14 mouse cellular contexts compared by ENCODE assay signal in genomic region chr15:79139640-79140039, GRCm38 (mm10). TPM values are rescaled to one million over a fixed set of nuclear protein-coding genes. Genes with fewer than 3 reads are reported as not detected.
A peak's percentile ranks its signal among the peaks of the same experiment; 100 is the strongest.
DNase-seq lines count a peak whose midpoint lies in the region; ATAC-seq and TF ChIP-seq lines count a peak whose summit lies in the region.
"Had no signal": no experiment of that assay in that cellular context is flagged by ENCODE, and none has a peak within 500 bp of the region (broad histone marks: within the 10 kb centered on the region; RNA-seq: fewer than 3 reads in every experiment).

No protein-coding gene starts in this region.

- no peak overlapping the region for H3K9ac ChIP-seq in hindbrain, postnatal 0 days (replicated peaks; ENCODE audit: low read length)
- no peak overlapping the region for H3K9ac ChIP-seq in hindbrain, embryonic 12.5 days
- no peak overlapping the region for H3K9ac ChIP-seq in midbrain, embryonic 14.5 days (replicated peaks; ENCODE audit: low read length)
- H3K9ac ChIP-seq in midbrain, embryonic 11.5 days (ENCODE audit: low read length): no peak overlapping the region
- H3K9ac ChIP-seq in ES-Bruce4 (ENCODE audit: low read depth, poor library complexity, severe bottlenecking): no peak overlapping the region
- no peak overlapping the region for H3K9ac ChIP-seq in forebrain, embryonic 11.5 days (ENCODE audit: low read length)

- no peak for ATAC-seq in hindbrain, postnatal 0 days
- no peak for ATAC-seq in hindbrain, embryonic 12.5 days (ENCODE audit: low FRiP score)
- ATAC-seq in midbrain, embryonic 14.5 days (ENCODE audit: low FRiP score, low TSS enrichment): no peak
- ATAC-seq in midbrain, embryonic 11.5 days (ENCODE audit: low FRiP score): no peak
- ATAC-seq in granulocyte monocyte progenitor cell, adult 5-6 weeks (replicated peaks; ENCODE audit: poor library complexity, severe bottlenecking): no peak
- ATAC-seq in forebrain, embryonic 11.5 days (replicated peaks; ENCODE audit: low FRiP score): no peak

- no peaks in the 10 kb centered on the region for H3K4me1 ChIP-seq in hindbrain, postnatal 0 days (ENCODE audit: insufficient read depth, low read length)
- H3K4me1 ChIP-seq in hindbrain, embryonic 12.5 days: peaks cover 19% of the 10 kb centered on the region
- H3K4me1 ChIP-seq in midbrain, embryonic 14.5 days (ENCODE audit: control insufficient read depth, insufficient read depth, low read length): peaks cover 11% of the 10 kb centered on the region
- H3K4me1 ChIP-seq in midbrain, embryonic 11.5 days (ENCODE audit: control insufficient read depth, insufficient read depth, low read length): peaks cover 10% of the 10 kb centered on the region
- H3K4me1 ChIP-seq in ES-Bruce4 (ENCODE audit: control insufficient read depth, insufficient read depth, low read length): peaks cover 2% of the 10 kb centered on the region
- H3K4me1 ChIP-seq in forebrain, embryonic 11.5 days (replicated peaks; ENCODE audit: control insufficient read depth, insufficient read depth, low read length): peaks cover 2% of the 10 kb centered on the region; the same call in 1 of the 2 replicates

- H3K27ac ChIP-seq in hindbrain, postnatal 0 days: no peak overlapping the region
- H3K27ac ChIP-seq in hindbrain, embryonic 12.5 days: no peak overlapping the region
- no peak overlapping the region for H3K27ac ChIP-seq in midbrain, embryonic 14.5 days (replicated peaks; ENCODE audit: low read depth, low read length)
- no peak overlapping the region for H3K27ac ChIP-seq in midbrain, embryonic 11.5 days (ENCODE audit: low read depth, low read length)
- H3K27ac ChIP-seq in ES-Bruce4 (ENCODE audit: insufficient read depth, low read length): no peak overlapping the region
- no peak overlapping the region for H3K27ac ChIP-seq in forebrain, embryonic 11.5 days (ENCODE audit: low read depth, low read length)
- H3K27ac ChIP-seq: embryonic facial prominence, embryonic 13.5 days; hindbrain, embryonic 13.5 days; limb, embryonic 10.5 days had no signal

- TF ChIP-seq POLR2A in ES-Bruce4 (IDR thresholded peaks at IDR 0.05; ENCODE audit: insufficient read depth, low read length): no peak

- DNase-seq in hindbrain, postnatal 0 days (ENCODE audit: low spot score): no peak
- DNase-seq in midbrain, embryonic 14.5 days: peak; percentile 25
- DNase-seq in midbrain, embryonic 11.5 days (ENCODE audit: low spot score, missing footprints): no peak
- peak; percentile 64 for DNase-seq in naive thymus-derived CD4-positive, alpha-beta T cell, adult 2 months (ENCODE audit: low read depth)
- DNase-seq in forebrain, embryonic 11.5 days (ENCODE audit: low spot score): no peak
- DNase-seq: adrenal gland, postnatal 14 days; cerebellum, adult 9-10 months; thymus, postnatal 25 days had no signal

- H3K4me2 ChIP-seq in hindbrain, postnatal 0 days (ENCODE audit: low read depth, low read length): 0 out of 2 replicates have a peak overlapping the region, but pooled peaks have one; percentile 96
- H3K4me2 ChIP-seq in hindbrain, embryonic 12.5 days (replicated peaks): no peak overlapping the region
- no peak overlapping the region for H3K4me2 ChIP-seq in midbrain, embryonic 14.5 days (ENCODE audit: low read length)
- no peak overlapping the region for H3K4me2 ChIP-seq in midbrain, embryonic 11.5 days
- H3K4me2 ChIP-seq in forebrain, embryonic 11.5 days (ENCODE audit: low read depth, low read length, severe bottlenecking): no peak overlapping the region

- H3K4me3 ChIP-seq in hindbrain, postnatal 0 days (ENCODE audit: low read length): no peak overlapping the region
- no peak overlapping the region for H3K4me3 ChIP-seq in hindbrain, embryonic 12.5 days
- H3K4me3 ChIP-seq in midbrain, embryonic 14.5 days (replicated peaks; ENCODE audit: low read depth, low read length): no peak overlapping the region
- no peak overlapping the region for H3K4me3 ChIP-seq in midbrain, embryonic 11.5 days (ENCODE audit: low read depth, low read length)
- no peak overlapping the region for H3K4me3 ChIP-seq in ES-Bruce4 (ENCODE audit: low read depth, low read length)
- no peak overlapping the region for H3K4me3 ChIP-seq in forebrain, embryonic 11.5 days (ENCODE audit: low read depth, low read length)

- H3K36me3 ChIP-seq in hindbrain, postnatal 0 days (ENCODE audit: insufficient read depth, low read length): peaks cover 9% of the 10 kb centered on the region; the same call in 1 of the 2 replicates
- H3K36me3 ChIP-seq in hindbrain, embryonic 12.5 days: peaks cover 15% of the 10 kb centered on the region
- 0 out of 2 replicates have a peak, but pooled peaks cover 8% of the 10 kb centered on the region for H3K36me3 ChIP-seq in midbrain, embryonic 14.5 days (ENCODE audit: control insufficient read depth, insufficient read depth, low read length)
- no peaks in the 10 kb centered on the region for H3K36me3 ChIP-seq in midbrain, embryonic 11.5 days (ENCODE audit: control insufficient read depth, insufficient read depth, low read length)
- H3K36me3 ChIP-seq in ES-Bruce4 (ENCODE audit: control insufficient read depth, insufficient read depth, low read length, poor library complexity, severe bottlenecking): peaks cover 7% of the 10 kb centered on the region
- no peaks in the 10 kb centered on the region for H3K36me3 ChIP-seq in forebrain, embryonic 11.5 days (ENCODE audit: control insufficient read depth, insufficient read depth, low read length)

- H3K27me3 ChIP-seq in hindbrain, postnatal 0 days (ENCODE audit: insufficient read depth, low read length): no peaks in the 10 kb centered on the region
- H3K27me3 ChIP-seq in hindbrain, embryonic 12.5 days: no peaks in the 10 kb centered on the region; the same call in 1 of the 2 replicates
- no peaks in the 10 kb centered on the region for H3K27me3 ChIP-seq in midbrain, embryonic 14.5 days (ENCODE audit: control insufficient read depth, insufficient read depth, low read length)
- H3K27me3 ChIP-seq in midbrain, embryonic 11.5 days (ENCODE audit: control insufficient read depth, insufficient read depth, low read length): no peaks in the 10 kb centered on the region
- no peaks in the 10 kb centered on the region for H3K27me3 ChIP-seq in ES-Bruce4 (ENCODE audit: control insufficient read depth, insufficient read depth, low read length, poor library complexity, severe bottlenecking)
- H3K27me3 ChIP-seq in forebrain, embryonic 11.5 days (ENCODE audit: control insufficient read depth, insufficient read depth, low read length): no peaks in the 10 kb centered on the region
- H3K27me3 ChIP-seq: embryonic facial prominence, embryonic 13.5 days had no signal

- WGBS in hindbrain, postnatal 0 days: 65% methylated on average over 10 of the region's 10 CpGs
- WGBS in hindbrain, embryonic 12.5 days: 63% methylated on average over 10 of the region's 10 CpGs
- 68% methylated on average over 10 of the region's 10 CpGs for WGBS in midbrain, embryonic 14.5 days
- WGBS in midbrain, embryonic 11.5 days: 62% methylated on average over 10 of the region's 10 CpGs
- 63% methylated on average over 10 of the region's 10 CpGs for WGBS in forebrain, embryonic 11.5 days

- no peaks in the 10 kb centered on the region for H3K9me3 ChIP-seq in hindbrain, postnatal 0 days (ENCODE audit: low read length)
- H3K9me3 ChIP-seq in hindbrain, embryonic 12.5 days (replicated peaks): no peaks in the 10 kb centered on the region
- H3K9me3 ChIP-seq in midbrain, embryonic 14.5 days (ENCODE audit: control insufficient read depth, low read length): no peaks in the 10 kb centered on the region
- H3K9me3 ChIP-seq in midbrain, embryonic 11.5 days (ENCODE audit: control insufficient read depth, low read length): no peaks in the 10 kb centered on the region
- H3K9me3 ChIP-seq in ES-Bruce4 (replicated peaks; ENCODE audit: control insufficient read depth, insufficient read depth, low read length, poor library complexity, severe bottlenecking): no peaks in the 10 kb centered on the region
- no peaks in the 10 kb centered on the region for H3K9me3 ChIP-seq in forebrain, embryonic 11.5 days (ENCODE audit: control insufficient read depth, low read length)
- H3K9me3 ChIP-seq: embryonic facial prominence, embryonic 13.5 days; hindbrain, embryonic 13.5 days; limb, embryonic 10.5 days had no signal

- TF ChIP-seq EP300 in ES-Bruce4 (IDR thresholded peaks at IDR 0.05; ENCODE audit: insufficient read depth, low read depth, low read length): no peak

- peak; percentile 64 for TF ChIP-seq CTCF in hindbrain, postnatal 0 days (IDR thresholded peaks at IDR 0.05; ENCODE audit: low read depth)
- peak; percentile 51 for TF ChIP-seq CTCF in ES-Bruce4 (IDR thresholded peaks at IDR 0.05; ENCODE audit: low read depth, low read length)

RNA-seq across cellular contexts. Expression of gene Polr2f, which starts 1.2 kb away (rescaled TPM):
- 49.9 and 50.1 TPM in 2 replicates for total RNA-seq in hindbrain, postnatal 0 days (2014; rRNA removed)
- polyA plus RNA-seq in hindbrain, postnatal 0 days (2015; fragmentation: Nextera tagmentation; extraction: Ambion mirVana): 326 and 334 TPM in 2 replicates
- 298 and 337 TPM in 2 replicates for polyA plus RNA-seq in hindbrain, embryonic 12.5 days (2016; fragmentation: Nextera tagmentation; extraction: Ambion mirVana)
- 287 and 355 TPM in 2 replicates for polyA plus RNA-seq in midbrain, embryonic 14.5 days (2014; fragmentation: Nextera tagmentation; extraction: Ambion mirVana)
- 354 and 362 TPM in 2 replicates for polyA plus RNA-seq in midbrain, embryonic 11.5 days (2014; fragmentation: Nextera tagmentation; extraction: Ambion mirVana)
- polyA plus RNA-seq in ES-Bruce4 (2011; ENCODE audit: insufficient read depth, insufficient read length, low read depth, missing spikeins): 162 and 166 TPM in 2 replicates
- 60.5 and 134 TPM in 2 replicates for total RNA-seq in granulocyte monocyte progenitor cell, adult 5-6 weeks (2014; fragmentation: Nextera tagmentation)
- 91.1 and 113 TPM in 2 replicates for total RNA-seq in granulocyte monocyte progenitor cell, adult 5-6 weeks (2017)
- polyA plus RNA-seq in forebrain, embryonic 11.5 days (2014; fragmentation: Nextera tagmentation; extraction: Ambion mirVana): 378 and 386 TPM in 2 replicates

RNA-seq across cellular contexts. Expression of gene 1700088E04Rik, which starts 1.4 kb away (rescaled TPM):
- 6.0 and 10.1 TPM in 2 replicates for total RNA-seq in hindbrain, postnatal 0 days (2014; rRNA removed)
- 18.0 and 21.4 TPM in 2 replicates for polyA plus RNA-seq in hindbrain, postnatal 0 days (2015; fragmentation: Nextera tagmentation; extraction: Ambion mirVana)
- polyA plus RNA-seq in hindbrain, embryonic 12.5 days (2016; fragmentation: Nextera tagmentation; extraction: Ambion mirVana): 13.4 and 15.8 TPM in 2 replicates
- 14.0 and 17.3 TPM in 2 replicates for polyA plus RNA-seq in midbrain, embryonic 14.5 days (2014; fragmentation: Nextera tagmentation; extraction: Ambion mirVana)
- 9.5 and 10.2 TPM in 2 replicates for polyA plus RNA-seq in midbrain, embryonic 11.5 days (2014; fragmentation: Nextera tagmentation; extraction: Ambion mirVana)
- 1.4 TPM in 2 replicates for polyA plus RNA-seq in ES-Bruce4 (2011; ENCODE audit: insufficient read depth, insufficient read length, low read depth, missing spikeins)
- total RNA-seq in granulocyte monocyte progenitor cell, adult 5-6 weeks (2014; fragmentation: Nextera tagmentation): not detected in 2 replicates
- total RNA-seq in granulocyte monocyte progenitor cell, adult 5-6 weeks (2017): not detected in 2 replicates
- polyA plus RNA-seq in forebrain, embryonic 11.5 days (2014; fragmentation: Nextera tagmentation; extraction: Ambion mirVana): 9.3 and 10.6 TPM in 2 replicates

RNA-seq across cellular contexts. Expression of gene Sox10, which starts 25.4 kb away (rescaled TPM):
- total RNA-seq in hindbrain, postnatal 0 days (2014; rRNA removed): 36.2 and 40.3 TPM in 2 replicates
- 14.2 and 15.2 TPM in 2 replicates for polyA plus RNA-seq in hindbrain, postnatal 0 days (2015; fragmentation: Nextera tagmentation; extraction: Ambion mirVana)
- 12.4 and 19.5 TPM in 2 replicates for polyA plus RNA-seq in hindbrain, embryonic 12.5 days (2016; fragmentation: Nextera tagmentation; extraction: Ambion mirVana)
- 1.5 and 2.3 TPM in 2 replicates for polyA plus RNA-seq in midbrain, embryonic 14.5 days (2014; fragmentation: Nextera tagmentation; extraction: Ambion mirVana)
- polyA plus RNA-seq in midbrain, embryonic 11.5 days (2014; fragmentation: Nextera tagmentation; extraction: Ambion mirVana): 0.64 and 0.95 TPM in 2 replicates
- polyA plus RNA-seq in ES-Bruce4 (2011; ENCODE audit: insufficient read depth, insufficient read length, low read depth, missing spikeins): 0.43 and 1.4 TPM in 2 replicates
- not detected in 2 replicates for total RNA-seq in granulocyte monocyte progenitor cell, adult 5-6 weeks (2014; fragmentation: Nextera tagmentation)
- total RNA-seq in granulocyte monocyte progenitor cell, adult 5-6 weeks (2017): not detected in 2 replicates
- polyA plus RNA-seq in forebrain, embryonic 11.5 days (2014; fragmentation: Nextera tagmentation; extraction: Ambion mirVana): 1.3 and 1.4 TPM in 2 replicates

RNA-seq across cellular contexts. Expression of gene Micall1, which starts 30.9 kb away (rescaled TPM):
- total RNA-seq in hindbrain, postnatal 0 days (2014; rRNA removed): 28.1 and 36.4 TPM in 2 replicates
- 8.0 and 9.5 TPM in 2 replicates for polyA plus RNA-seq in hindbrain, postnatal 0 days (2015; fragmentation: Nextera tagmentation; extraction: Ambion mirVana)
- 12.4 and 16.3 TPM in 2 replicates for polyA plus RNA-seq in hindbrain, embryonic 12.5 days (2016; fragmentation: Nextera tagmentation; extraction: Ambion mirVana)
- polyA plus RNA-seq in midbrain, embryonic 14.5 days (2014; fragmentation: Nextera tagmentation; extraction: Ambion mirVana): 11.8 and 11.9 TPM in 2 replicates
- 5.2 and 5.4 TPM in 2 replicates for polyA plus RNA-seq in midbrain, embryonic 11.5 days (2014; fragmentation: Nextera tagmentation; extraction: Ambion mirVana)
- 12.4 and 13.4 TPM in 2 replicates for polyA plus RNA-seq in ES-Bruce4 (2011; ENCODE audit: insufficient read depth, insufficient read length, low read depth, missing spikeins)
- total RNA-seq in granulocyte monocyte progenitor cell, adult 5-6 weeks (2014; fragmentation: Nextera tagmentation): 7.6 and 13.5 TPM in 2 replicates
- total RNA-seq in granulocyte monocyte progenitor cell, adult 5-6 weeks (2017): 4.1 and 7.1 TPM in 2 replicates
- polyA plus RNA-seq in forebrain, embryonic 11.5 days (2014; fragmentation: Nextera tagmentation; extraction: Ambion mirVana): 6.3 and 7.6 TPM in 2 replicates

Comparison
In these comparisons a context has a peak if more than half of its experiments do, and no peak if none do; other contexts are left out.
1. DNase-seq: peak in midbrain, embryonic 14.5 days (single experiment) and naive thymus-derived CD4-positive, alpha-beta T cell, adult 2 months (single experiment); none in hindbrain, postnatal 0 days (single experiment), midbrain, embryonic 11.5 days (single experiment) and forebrain, embryonic 11.5 days (single experiment).